Mouse (Mus musculus) layer of hippocampus, adult 2 months (tissue): ENCODE measurements around the gene Pgm3. TPM values are rescaled to one million over a fixed set of nuclear protein-coding genes. Genes with fewer than 3 reads are reported as not detected.

Experiments used
- DNase-seq, 2 experiments: peaks; one replicate each; pipeline ENCODE4 v3.0.0; 2022; ENCODE audit warnings: low spot score in 2 of 2
- H3K27ac ChIP-seq: fragments of 200-600 bp; 2 replicates; pipeline ENCODE4 v1.8.1; 2022
- H3K4me3 ChIP-seq: fragments of 200-600 bp; 2 replicates; pipeline ENCODE4 v1.8.1; 2022; ENCODE audit warnings: mild to moderate bottlenecking
- CTCF ChIP-seq: fragments of 200-600 bp; conservative IDR thresholded peaks from 2 replicates; pipeline ENCODE4 v1.8.1; 2022; ENCODE audit warnings: antibody characterized with exemption, mild to moderate bottlenecking, moderate library complexity
- total RNA-seq, 2 experiments: library from RNA; stranded (reverse); gene quantifications; 2 replicates each; pipeline ENCODE4 v1.2.3; 2021

Gene Pgm3
- total RNA-seq, 2 experiments from 2014 or later, result 14.6 to 15.6 TPM

- DNase-seq, result no peak
- Histone ChIP-seq H3K27ac (no peak overlapping the region), H3K4me3 (no peak overlapping the region)
- TF ChIP-seq CTCF, result no peak
Observed at GRCm38 (mm10) chr9:86549637-86550162, 21.9 kb downstream of the Pgm3 start.

DNA sequence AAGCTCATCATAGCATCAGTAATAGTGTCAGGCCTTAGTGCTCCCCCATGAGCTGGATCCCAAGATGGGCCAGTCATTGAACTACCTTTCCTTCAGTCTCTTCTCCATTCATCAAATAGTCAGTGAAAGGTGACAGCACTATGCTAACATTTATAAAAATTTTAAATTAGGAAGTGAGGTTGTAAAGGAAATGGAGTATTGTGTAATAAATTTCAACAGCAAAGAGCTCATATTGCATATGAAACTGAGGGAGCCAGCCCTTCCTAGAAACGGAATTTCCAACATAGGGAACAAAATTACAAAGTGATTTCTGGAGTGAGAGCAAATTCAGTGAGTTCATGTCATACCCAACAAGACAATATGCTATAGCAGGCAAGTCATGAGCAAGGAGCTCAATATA lies 27.1 kb downstream of the Pgm3 start:
- DNase-seq, result no peak
- H3K4me3 ChIP-seq, result no peak overlapping the region
- no peak for TF ChIP-seq CTCF
- no peak overlapping the region for H3K27ac ChIP-seq

- DNase-seq, result no peak
- H3K27ac ChIP-seq, result no peak overlapping the region
- TF ChIP-seq CTCF, result no peak
- no peak overlapping the region for H3K4me3 ChIP-seq
Observed at GRCm38 (mm10) chr9:86543451-86543850, 28.2 kb downstream of the Pgm3 start.

- TF ChIP-seq CTCF, result no peak
- H3K4me3 ChIP-seq, result no peak overlapping the region
- DNase-seq, result no peak
- no peak overlapping the region for H3K27ac ChIP-seq
Observed at GRCm38 (mm10) chr9:86534071-86534470, 37.6 kb downstream of the Pgm3 start.

DNA sequence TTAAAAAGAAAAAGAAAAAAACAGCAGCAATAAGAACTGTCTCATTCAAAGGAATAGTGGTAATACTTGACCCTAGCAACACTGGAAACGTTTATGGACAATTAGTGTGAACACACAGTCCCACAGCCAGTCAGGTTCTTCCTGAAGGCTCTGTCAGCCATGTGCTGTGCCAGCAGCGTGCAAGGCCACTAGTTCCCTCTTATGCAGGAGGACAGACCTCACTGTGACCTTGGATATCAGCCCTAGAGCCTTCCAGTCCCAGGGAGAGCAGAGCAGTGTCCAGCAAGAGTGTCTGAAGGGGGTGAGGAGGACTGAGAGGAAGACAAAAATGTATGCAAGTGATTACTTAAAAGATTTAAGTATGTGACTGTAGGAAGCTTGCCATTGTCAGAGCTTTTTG lies 46.0 kb downstream of the Pgm3 start:
- TF ChIP-seq CTCF, result no peak
- H3K27ac ChIP-seq, result no peak overlapping the region
- no peak for DNase-seq
- no peak overlapping the region for H3K4me3 ChIP-seq

DNA sequence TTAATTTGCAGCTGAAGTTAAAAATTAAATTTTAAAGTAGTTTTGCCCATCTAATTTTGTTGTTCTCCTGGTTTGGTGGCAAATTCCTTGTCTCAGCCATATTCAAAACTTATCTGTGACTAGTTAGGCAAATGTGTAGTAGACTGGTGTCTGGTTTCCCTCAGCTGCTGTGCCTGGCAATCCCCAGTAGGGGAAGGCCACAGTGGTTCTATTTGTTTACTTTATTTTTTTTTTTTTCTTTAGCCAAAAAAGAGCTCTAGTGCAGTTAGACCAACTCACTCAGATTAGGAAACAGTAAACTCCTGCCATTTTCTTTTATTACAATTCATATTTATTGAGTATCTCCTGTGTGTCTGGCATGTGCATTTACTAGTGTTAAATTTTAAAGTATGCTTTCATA lies 49.3 kb downstream of the Pgm3 start:
- no peak for DNase-seq
- peak; percentile 57 for TF ChIP-seq CTCF
- no peak overlapping the region for H3K4me3 ChIP-seq
- H3K27ac ChIP-seq, result no peak overlapping the region

GRCm38 (mm10) chr9:86514798-86515197 lies 56.8 kb downstream of the Pgm3 start:
- no peak for DNase-seq
- Histone ChIP-seq H3K27ac (0 out of 2 replicates have a peak overlapping the region, but pooled peaks have one; percentile 5), H3K4me3 (no peak overlapping the region)
- TF ChIP-seq CTCF, result no peak

DNA sequence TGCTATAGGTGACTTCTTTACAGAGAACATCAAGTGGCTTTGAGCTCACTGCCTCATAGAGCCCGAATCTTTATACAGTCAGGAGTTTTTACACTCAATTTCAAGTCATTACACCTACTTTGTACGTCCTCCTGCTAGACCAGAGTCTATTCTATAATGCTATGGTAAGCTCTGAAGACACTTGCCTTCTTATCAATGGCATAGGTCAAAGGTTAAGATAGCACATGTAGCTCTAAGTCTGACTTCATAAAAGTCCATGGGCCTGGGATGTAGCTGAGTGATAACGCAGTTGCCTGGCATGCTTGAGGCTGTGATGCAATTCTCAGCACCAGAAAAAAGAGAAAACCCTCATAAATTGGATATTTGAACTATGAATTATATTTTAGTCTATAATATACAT lies 57.3 kb downstream of the Pgm3 start:
- TF ChIP-seq CTCF, result no peak
- no peak for DNase-seq
- no peak overlapping the region for H3K4me3 ChIP-seq
- H3K27ac ChIP-seq, result 0 out of 2 replicates have a peak overlapping the region, but pooled peaks have one; percentile 5

- Histone ChIP-seq H3K4me3 (no peak overlapping the region), H3K27ac (no peak overlapping the region)
- no peak for TF ChIP-seq CTCF
Observed at GRCm38 (mm10) chr9:86513733-86514132, 57.9 kb downstream of the Pgm3 start.

GRCm38 (mm10) chr9:86507437-86507836 lies 64.2 kb downstream of the Pgm3 start:
- DNase-seq, result no peak
- Histone ChIP-seq H3K4me3 (no peak overlapping the region), H3K27ac (no peak overlapping the region)
- TF ChIP-seq CTCF, result no peak

More at GRCm38 (mm10) chr9:86513733-86514132, 57.9 kb downstream of the Pgm3 start:
- DNase-seq, result no peak

Other genes starting within 250 kb of the Pgm3 start
- gene Ube2cbp, start 106.9 kb downstream of the Pgm3 start, total RNA-seq, result 1 to 10 TPM; 3.5 to 4.0 TPM
- gene Dop1a, start 104.7 kb downstream of the Pgm3 start, total RNA-seq, result 10 to 100 TPM; 60.3 to 63.1 TPM
- 10 to 100 TPM; 28.2 TPM for gene Rwdd2a, start 149 bp upstream of the Pgm3 start, total RNA-seq
- gene Me1, start 124.1 kb upstream of the Pgm3 start, total RNA-seq, result 10 to 100 TPM; 63.2 to 63.9 TPM
- gene Prss35, start 171.8 kb upstream of the Pgm3 start, total RNA-seq, result 1 to 10 TPM; 5.3 to 5.9 TPM